Mouse (Mus musculus): ENCODE data around the gene Elk4. TPM values are rescaled to one million over a fixed set of nuclear protein-coding genes. Genes with fewer than 3 reads are reported as not detected.

Elk4 gene
- polyA plus RNA-seq, 1 experiment from 2014 or later: 17.0 TPM

GRCm38 (mm10) chr1:132019876-132020275, 12.5 kb downstream of the Elk4 start:
- WGBS: 98% methylated on average over 7 of the region's 7 CpGs
- Histone ChIP-seq H3K36me3 (ENCODE audit: control insufficient read depth, insufficient read depth, low read length) (peaks cover 77% of the 10 kb centered on the region), H3K4me1 (ENCODE audit: control insufficient read depth, insufficient read depth, low read length) (no peaks in the 10 kb centered on the region), H3K4me2 (ENCODE audit: low read length) (no peak overlapping the region), H3K27ac (ENCODE audit: low read depth, low read length) (no peak overlapping the region), H3K4me3 (ENCODE audit: low read depth, low read length) (no peak overlapping the region), H3K9me3 (replicated peaks; ENCODE audit: control insufficient read depth, low read length) (no peaks in the 10 kb centered on the region), H3K27me3 (replicated peaks; ENCODE audit: control insufficient read depth, insufficient read depth, low read length) (no peaks in the 10 kb centered on the region), H3K9ac (ENCODE audit: low read length) (no peak overlapping the region)
- no peak for DNase-seq (ENCODE audit: low spot score)
- ATAC-seq: no peak

GRCm38 (mm10) chr1:132022107-132022506, 14.7 kb downstream of the Elk4 start:
- no peak overlapping the region for H3K4me3 ChIP-seq (ENCODE audit: low read depth, low read length)
- DNase-seq (ENCODE audit: low spot score) (no peak), ATAC-seq (no peak)
- no peaks in the 10 kb centered on the region for H3K27me3 ChIP-seq (replicated peaks; ENCODE audit: control insufficient read depth, insufficient read depth, low read length)
- 92% methylated on average over 3 of the region's 3 CpGs for WGBS
- H3K4me1 ChIP-seq (ENCODE audit: control insufficient read depth, insufficient read depth, low read length): no peaks in the 10 kb centered on the region
- H3K9me3 ChIP-seq (replicated peaks; ENCODE audit: control insufficient read depth, low read length): no peaks in the 10 kb centered on the region
- H3K9ac ChIP-seq (ENCODE audit: low read length): no peak overlapping the region
- no peak overlapping the region for H3K4me2 ChIP-seq (ENCODE audit: low read length)
- peaks cover 80% of the 10 kb centered on the region for H3K36me3 ChIP-seq (ENCODE audit: control insufficient read depth, insufficient read depth, low read length)
- H3K27ac ChIP-seq (ENCODE audit: low read depth, low read length): no peak overlapping the region

GRCm38 (mm10) chr1:132026925-132027646, 19.7 kb downstream of the Elk4 start:
- no peaks in the 10 kb centered on the region for H3K9me3 ChIP-seq (replicated peaks; ENCODE audit: control insufficient read depth, low read length)
- peaks cover 63% of the 10 kb centered on the region for H3K36me3 ChIP-seq (ENCODE audit: control insufficient read depth, insufficient read depth, low read length)
- H3K4me3 ChIP-seq (ENCODE audit: low read depth, low read length): no peak overlapping the region
- H3K9ac ChIP-seq (ENCODE audit: low read length): no peak overlapping the region
- no peaks in the 10 kb centered on the region for H3K4me1 ChIP-seq (ENCODE audit: control insufficient read depth, insufficient read depth, low read length)
- DNase-seq (ENCODE audit: low spot score): no peak
- H3K4me2 ChIP-seq (ENCODE audit: low read length): no peak overlapping the region
- no peak overlapping the region for H3K27ac ChIP-seq (ENCODE audit: low read depth, low read length)
- no peaks in the 10 kb centered on the region for H3K27me3 ChIP-seq (replicated peaks; ENCODE audit: control insufficient read depth, insufficient read depth, low read length)
- no peak for ATAC-seq
- WGBS: 74% methylated on average over 11 of the region's 11 CpGs

- Histone ChIP-seq H3K27ac (ENCODE audit: low read depth, low read length) (no peak overlapping the region), H3K9me3 (replicated peaks; ENCODE audit: control insufficient read depth, low read length) (no peaks in the 10 kb centered on the region), H3K4me1 (ENCODE audit: control insufficient read depth, insufficient read depth, low read length) (no peaks in the 10 kb centered on the region), H3K4me3 (ENCODE audit: low read depth, low read length) (no peak overlapping the region), H3K9ac (ENCODE audit: low read length) (no peak overlapping the region), H3K4me2 (ENCODE audit: low read length) (no peak overlapping the region), H3K27me3 (replicated peaks; ENCODE audit: control insufficient read depth, insufficient read depth, low read length) (no peaks in the 10 kb centered on the region), H3K36me3 (ENCODE audit: control insufficient read depth, insufficient read depth, low read length) (peaks cover 54% of the 10 kb centered on the region)
- WGBS: 92% methylated on average over 5 of the region's 5 CpGs
- ATAC-seq: no peak
- DNase-seq (ENCODE audit: low spot score): no peak
These were observed 20.6 kb downstream of the Elk4 start for GRCm38 (mm10) chr1:132027978-132028377.

GRCm38 (mm10) chr1:132028413-132028812, 21.0 kb downstream of the Elk4 start:
- no peak for DNase-seq (ENCODE audit: low spot score)
- Histone ChIP-seq H3K9me3 (replicated peaks; ENCODE audit: control insufficient read depth, low read length) (no peaks in the 10 kb centered on the region), H3K27me3 (replicated peaks; ENCODE audit: control insufficient read depth, insufficient read depth, low read length) (no peaks in the 10 kb centered on the region), H3K9ac (ENCODE audit: low read length) (no peak overlapping the region), H3K4me1 (ENCODE audit: control insufficient read depth, insufficient read depth, low read length) (no peaks in the 10 kb centered on the region), H3K4me3 (ENCODE audit: low read depth, low read length) (no peak overlapping the region), H3K4me2 (ENCODE audit: low read length) (no peak overlapping the region), H3K27ac (ENCODE audit: low read depth, low read length) (no peak overlapping the region), H3K36me3 (ENCODE audit: control insufficient read depth, insufficient read depth, low read length) (peaks cover 50% of the 10 kb centered on the region)
- ATAC-seq: no peak
- WGBS: 87% methylated on average over 9 of the region's 9 CpGs

GRCm38 (mm10) chr1:132030574-132030973, 23.2 kb downstream of the Elk4 start:
- no peaks in the 10 kb centered on the region for H3K4me1 ChIP-seq (ENCODE audit: control insufficient read depth, insufficient read depth, low read length)
- no peak overlapping the region for H3K4me3 ChIP-seq (ENCODE audit: low read depth, low read length)
- no peak overlapping the region for H3K27ac ChIP-seq (ENCODE audit: low read depth, low read length)
- peaks cover 44% of the 10 kb centered on the region for H3K36me3 ChIP-seq (ENCODE audit: control insufficient read depth, insufficient read depth, low read length)
- WGBS: 65% methylated on average over 2 of the region's 2 CpGs
- no peak overlapping the region for H3K9ac ChIP-seq (ENCODE audit: low read length)
- no peaks in the 10 kb centered on the region for H3K9me3 ChIP-seq (replicated peaks; ENCODE audit: control insufficient read depth, low read length)
- no peak for DNase-seq (ENCODE audit: low spot score)
- no peaks in the 10 kb centered on the region for H3K27me3 ChIP-seq (replicated peaks; ENCODE audit: control insufficient read depth, insufficient read depth, low read length)
- ATAC-seq: no peak
- H3K4me2 ChIP-seq (ENCODE audit: low read length): no peak overlapping the region

GRCm38 (mm10) chr1:132032172-132032571, 24.8 kb downstream of the Elk4 start:
- Histone ChIP-seq H3K4me3 (ENCODE audit: low read depth, low read length) (no peak overlapping the region), H3K4me2 (ENCODE audit: low read length) (no peak overlapping the region), H3K36me3 (ENCODE audit: control insufficient read depth, insufficient read depth, low read length) (peaks cover 36% of the 10 kb centered on the region), H3K27me3 (replicated peaks; ENCODE audit: control insufficient read depth, insufficient read depth, low read length) (no peaks in the 10 kb centered on the region), H3K4me1 (ENCODE audit: control insufficient read depth, insufficient read depth, low read length) (no peaks in the 10 kb centered on the region), H3K9me3 (replicated peaks; ENCODE audit: control insufficient read depth, low read length) (no peaks in the 10 kb centered on the region), H3K27ac (ENCODE audit: low read depth, low read length) (no peak overlapping the region), H3K9ac (ENCODE audit: low read length) (no peak overlapping the region)
- WGBS: 96% methylated on average over 7 of the region's 7 CpGs
- ATAC-seq (no peak), DNase-seq (ENCODE audit: low spot score) (no peak)

GRCm38 (mm10) chr1:132037746-132038145, 30.3 kb downstream of the Elk4 start:
- WGBS: 46% methylated on average over 3 of the region's 3 CpGs
- Histone ChIP-seq H3K4me2 (ENCODE audit: low read length) (no peak overlapping the region), H3K27me3 (replicated peaks; ENCODE audit: control insufficient read depth, insufficient read depth, low read length) (no peaks in the 10 kb centered on the region), H3K9me3 (replicated peaks; ENCODE audit: control insufficient read depth, low read length) (no peaks in the 10 kb centered on the region), H3K4me3 (ENCODE audit: low read depth, low read length) (no peak overlapping the region), H3K4me1 (ENCODE audit: control insufficient read depth, insufficient read depth, low read length) (no peaks in the 10 kb centered on the region), H3K9ac (ENCODE audit: low read length) (no peak overlapping the region), H3K27ac (ENCODE audit: low read depth, low read length) (no peak overlapping the region), H3K36me3 (ENCODE audit: control insufficient read depth, insufficient read depth, low read length) (peaks cover 13% of the 10 kb centered on the region)
- DNase-seq (ENCODE audit: low spot score) (no peak), ATAC-seq (no peak)

- Histone ChIP-seq H3K27me3 (replicated peaks; ENCODE audit: control insufficient read depth, insufficient read depth, low read length) (no peaks in the 10 kb centered on the region), H3K27ac (ENCODE audit: low read depth, low read length) (no peak overlapping the region), H3K36me3 (ENCODE audit: control insufficient read depth, insufficient read depth, low read length) (peaks cover 11% of the 10 kb centered on the region), H3K4me2 (ENCODE audit: low read length) (no peak overlapping the region), H3K9ac (ENCODE audit: low read length) (no peak overlapping the region), H3K4me3 (ENCODE audit: low read depth, low read length) (no peak overlapping the region), H3K4me1 (ENCODE audit: control insufficient read depth, insufficient read depth, low read length) (no peaks in the 10 kb centered on the region), H3K9me3 (replicated peaks; ENCODE audit: control insufficient read depth, low read length) (no peaks in the 10 kb centered on the region)
- ATAC-seq (no peak), DNase-seq (ENCODE audit: low spot score) (no peak)
- WGBS: 83% methylated on average over 5 of the region's 5 CpGs
These were observed 31.3 kb downstream of the Elk4 start for GRCm38 (mm10) chr1:132038753-132039152.

All from forebrain, embryonic 14.5 days (tissue).